Mouse (Mus musculus) liver, embryonic 16.5 days (tissue): Measurements from ENCODE around the gene Abraxas1. TPM values are rescaled to one million over a fixed set of nuclear protein-coding genes. Genes with fewer than 3 reads are reported as not detected.

ENCODE experiments used
- ATAC-seq: fragments of 200-750 bp; cut with Nextera tagmentation; 2 replicates; pipeline ENCODE4 v1.8.0; 2017; ENCODE audit warnings: low read depth, mild to moderate bottlenecking, moderate number of reproducible peaks, moderate library complexity
- H3K27ac ChIP-seq: fragments of 300-500 bp; sonication (generic); 2 replicates; pipeline ENCODE4 v1.5.1; 2014; ENCODE audit warnings: mild to moderate bottlenecking, low read length
- H3K27me3 ChIP-seq: fragments of 300-500 bp; sonication (generic); 2 replicates; pipeline ENCODE4 v1.6.1; 2014; ENCODE audit warnings: low read depth, low read length, mixed read lengths; ENCODE audit not compliant: control insufficient read depth, insufficient read depth
- H3K36me3 ChIP-seq: fragments of 300-500 bp; sonication (generic); 2 replicates; pipeline ENCODE4 v1.6.1; 2014; ENCODE audit warnings: mild to moderate bottlenecking; ENCODE audit not compliant: control insufficient read depth, insufficient read depth
- H3K4me1 ChIP-seq: fragments of 300-500 bp; sonication (generic); 2 replicates; pipeline ENCODE4 v1.6.1; 2014; ENCODE audit warnings: low read depth, low read length, mixed read lengths; ENCODE audit not compliant: control insufficient read depth
- H3K4me2 ChIP-seq: fragments of 300-500 bp; sonication (generic); 2 replicates; pipeline ENCODE4 v1.6.1; 2014; ENCODE audit warnings: low read depth, low read length, mixed read lengths
- H3K4me3 ChIP-seq: fragments of 300-500 bp; sonication (generic); 2 replicates; pipeline ENCODE4 v1.5.1; 2014; ENCODE audit warnings: low read depth, mild to moderate bottlenecking, low read length
- H3K9ac ChIP-seq: fragments of 300-500 bp; sonication (generic); 2 replicates; pipeline ENCODE4 v1.6.1; 2014; ENCODE audit warnings: low read depth, low read length
- H3K9me3 ChIP-seq: fragments of 300-500 bp; sonication (generic); replicated peaks from 2 replicates; pipeline ENCODE4 v1.6.1; 2016; ENCODE audit warnings: low read length; ENCODE audit not compliant: control insufficient read depth
- WGBS: fragments of 180-500 bp; shearing (Covaris S2); extraction: QIAGEN DNeasy Blood & Tissue Kit; methylation state at CpG from one replicate; pipeline ENCODE4 v1.1.7; 2014; ENCODE audit not compliant: insufficient replicate concordance; 5-methylcytosine and 5-hydroxymethylcytosine counted together
- polyA plus RNA-seq: library from polyadenylated mRNA; unstranded; fragments of >200 nt; fragmentation: Nextera tagmentation; extraction: Ambion mirVana; gene quantifications from 2 replicates; pipeline ENCODE4 v1.2.1, GENCODE M21; 2015

Gene Abraxas1
- 13.2 and 13.4 TPM in 2 replicates for polyA plus RNA-seq

DNA sequence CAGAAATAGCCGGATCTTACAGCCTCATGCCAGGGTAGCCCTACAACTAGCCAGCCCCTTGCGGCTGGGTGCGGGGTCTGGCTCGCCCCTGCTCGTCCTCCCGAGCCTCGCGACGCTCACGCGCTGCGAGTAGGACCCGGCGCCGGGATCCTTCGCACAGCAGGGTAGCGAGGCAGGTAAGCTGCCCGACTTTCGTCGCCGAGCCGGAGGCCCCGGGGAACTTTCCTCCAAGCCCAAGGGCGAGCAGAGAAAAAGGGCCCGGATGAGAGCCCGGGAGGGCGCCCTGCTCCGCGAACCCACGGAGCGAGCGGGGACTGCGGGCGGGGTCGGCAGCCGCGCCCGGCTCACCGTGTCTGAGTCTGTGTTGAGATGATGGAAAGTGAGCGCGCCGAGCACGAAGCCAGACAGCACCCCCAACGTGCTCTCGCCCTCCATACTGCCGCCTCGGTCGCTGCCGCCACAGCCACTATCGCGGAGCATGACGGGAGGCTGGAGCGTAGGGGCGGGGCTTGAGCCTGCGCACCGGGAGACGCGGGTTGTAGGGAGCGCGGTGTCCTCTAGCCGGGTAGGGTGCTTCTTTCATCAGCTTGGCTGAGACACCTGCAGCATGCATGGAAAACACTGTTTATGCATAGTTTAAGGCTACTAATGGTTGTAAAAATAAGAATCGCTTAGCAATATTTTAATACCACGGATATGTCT, at the start of gene Abraxas1:
Abraxas1 (minus strand) TSS at position 483 of the 702 bp plus-strand sequence.
- Histone ChIP-seq H3K9ac (peak within 1 kb of the TSS; percentile 96), H3K9me3 (no peaks in the 10 kb centered on the region), H3K36me3 (peaks cover 2% of the 10 kb centered on the region), H3K4me1 (peaks cover 5% of the 10 kb centered on the region), H3K4me2 (peak within 1 kb of the TSS; percentile 95), H3K27me3 (no peaks in the 10 kb centered on the region), H3K4me3 (peak within 1 kb of the TSS; percentile 91), H3K27ac (peak within 1 kb of the TSS; percentile 83)
- under 1% methylated on average over 63 of the region's 63 CpGs for WGBS
- ATAC-seq, result peak; percentile 96

DNA sequence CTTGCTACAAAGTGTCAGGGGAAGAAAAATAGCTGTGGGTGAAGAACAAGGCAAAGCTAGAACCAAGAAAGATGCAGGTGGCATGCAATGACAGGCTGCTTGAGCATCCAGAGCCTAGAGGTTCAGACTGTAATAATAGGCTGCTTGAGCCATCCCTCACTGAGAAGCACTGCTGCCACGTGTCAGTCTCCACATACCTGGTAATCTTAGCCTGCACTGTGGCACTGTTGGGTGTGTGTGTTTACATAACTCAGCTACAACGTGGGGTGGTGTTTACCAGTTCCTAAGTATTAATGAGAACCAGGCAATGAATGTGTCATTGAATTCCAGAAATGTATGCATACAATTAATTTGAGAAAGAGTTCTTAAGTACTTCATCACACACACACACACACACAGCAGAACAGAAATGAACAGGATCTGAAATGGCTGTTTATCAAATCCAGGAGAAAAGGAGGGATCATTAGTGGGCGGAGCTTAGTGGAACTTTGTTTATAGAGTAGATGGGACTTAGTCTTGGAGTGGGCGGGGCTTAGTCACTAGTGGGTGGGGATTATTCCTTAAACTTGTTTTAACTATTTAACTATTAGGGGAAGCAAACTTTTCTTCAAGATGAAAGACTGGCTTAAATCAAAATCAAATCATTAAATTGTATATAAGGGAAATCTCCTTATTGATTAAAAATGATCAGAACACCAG, 48.6 kb upstream of the Abraxas1 start:
- 47% methylated on average over 4 of the region's 4 CpGs for WGBS
- no peaks in the 10 kb centered on the region for H3K9me3 ChIP-seq
- no peak overlapping the region for H3K4me2 ChIP-seq
- ATAC-seq, result no peak
- H3K27me3 ChIP-seq, result no peaks in the 10 kb centered on the region
- no peak overlapping the region for H3K4me3 ChIP-seq
- H3K9ac ChIP-seq, result no peak overlapping the region
- no peaks in the 10 kb centered on the region for H3K4me1 ChIP-seq
- no peaks in the 10 kb centered on the region for H3K36me3 ChIP-seq
- no peak overlapping the region for H3K27ac ChIP-seq

DNA sequence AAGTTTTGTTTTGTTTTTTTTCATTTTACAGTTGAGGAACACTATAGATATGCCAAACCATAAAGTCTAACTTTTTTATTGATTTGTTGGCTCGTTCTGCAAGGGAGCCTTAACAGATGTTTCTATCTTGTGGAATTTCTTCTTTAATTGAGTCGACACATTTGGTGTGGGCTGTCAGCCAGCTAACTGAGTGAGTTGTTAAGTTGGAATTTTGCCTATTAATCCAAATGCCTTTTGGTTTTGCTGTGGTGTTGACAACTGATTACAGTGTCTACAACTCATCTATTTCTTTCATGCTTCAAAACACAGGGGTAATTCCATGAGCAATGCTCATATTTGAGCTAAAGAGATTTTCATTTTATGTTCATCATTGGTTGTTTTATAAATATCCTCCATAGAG, 45.4 kb upstream of the Abraxas1 start:
- no peak for ATAC-seq
- Histone ChIP-seq H3K4me2 (no peak overlapping the region), H3K9me3 (no peaks in the 10 kb centered on the region), H3K27ac (no peak overlapping the region), H3K9ac (no peak overlapping the region), H3K4me1 (peaks cover 5% of the 10 kb centered on the region; the same call in 1 of the 2 replicates), H3K36me3 (no peaks in the 10 kb centered on the region), H3K27me3 (no peaks in the 10 kb centered on the region), H3K4me3 (no peak overlapping the region)
- 48% methylated on average over 2 of the region's 2 CpGs for WGBS

DNA sequence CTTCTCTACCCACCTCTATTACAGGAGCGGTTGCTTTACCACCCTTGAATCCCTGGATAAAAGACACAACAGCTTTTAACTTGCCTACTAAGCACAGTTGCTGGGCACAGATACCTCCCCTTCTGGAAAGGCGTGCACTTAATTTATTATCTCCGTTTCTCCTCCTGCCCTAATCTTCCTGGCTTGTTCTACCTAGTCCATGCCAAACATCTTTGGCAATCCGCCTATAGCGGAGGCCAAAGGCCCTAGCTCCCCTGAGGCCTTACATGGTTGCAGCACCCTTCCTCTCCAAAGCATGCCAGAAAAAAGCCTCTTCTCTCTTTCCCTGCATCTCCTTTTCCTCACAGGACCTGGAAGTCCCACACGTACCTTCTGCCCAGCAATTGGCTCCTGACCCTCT, 43.7 kb upstream of the Abraxas1 start:
- Histone ChIP-seq H3K36me3 (no peaks in the 10 kb centered on the region), H3K27me3 (no peaks in the 10 kb centered on the region), H3K27ac (no peak overlapping the region), H3K4me2 (no peak overlapping the region), H3K9me3 (no peaks in the 10 kb centered on the region), H3K4me3 (no peak overlapping the region), H3K4me1 (peaks cover 5% of the 10 kb centered on the region; the same call in 1 of the 2 replicates), H3K9ac (no peak overlapping the region)
- no peak for ATAC-seq
- WGBS, result 60% methylated on average over 6 of the region's 6 CpGs

DNA sequence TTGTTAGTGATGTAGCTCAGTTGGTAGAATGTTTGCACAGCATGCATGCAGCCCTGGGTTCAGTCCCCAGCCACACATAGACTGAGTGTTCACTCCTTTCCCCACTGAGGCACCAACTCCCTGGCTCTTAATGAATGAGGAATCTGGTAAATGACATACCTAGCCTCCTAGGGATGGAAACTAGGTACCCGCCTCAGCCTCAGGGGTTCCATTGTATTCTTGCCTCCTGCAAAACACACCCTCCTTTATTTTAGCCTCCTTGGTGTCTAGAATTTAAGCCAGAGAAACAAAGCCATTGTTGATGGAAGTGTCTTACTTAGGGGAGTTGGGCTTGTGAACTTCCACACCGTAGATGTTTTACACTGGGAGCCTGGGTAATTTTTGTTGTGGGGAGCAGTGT, 42.3 kb upstream of the Abraxas1 start:
- ATAC-seq, result no peak
- no peak overlapping the region for H3K4me2 ChIP-seq
- no peak overlapping the region for H3K27ac ChIP-seq
- H3K36me3 ChIP-seq, result no peaks in the 10 kb centered on the region
- peaks cover 5% of the 10 kb centered on the region; the same call in 1 of the 2 replicates for H3K4me1 ChIP-seq
- H3K9me3 ChIP-seq, result no peaks in the 10 kb centered on the region
- H3K9ac ChIP-seq, result no peak overlapping the region
- WGBS, result 63% methylated on average over 2 of the region's 2 CpGs
- no peaks in the 10 kb centered on the region for H3K27me3 ChIP-seq
- no peak overlapping the region for H3K4me3 ChIP-seq

DNA sequence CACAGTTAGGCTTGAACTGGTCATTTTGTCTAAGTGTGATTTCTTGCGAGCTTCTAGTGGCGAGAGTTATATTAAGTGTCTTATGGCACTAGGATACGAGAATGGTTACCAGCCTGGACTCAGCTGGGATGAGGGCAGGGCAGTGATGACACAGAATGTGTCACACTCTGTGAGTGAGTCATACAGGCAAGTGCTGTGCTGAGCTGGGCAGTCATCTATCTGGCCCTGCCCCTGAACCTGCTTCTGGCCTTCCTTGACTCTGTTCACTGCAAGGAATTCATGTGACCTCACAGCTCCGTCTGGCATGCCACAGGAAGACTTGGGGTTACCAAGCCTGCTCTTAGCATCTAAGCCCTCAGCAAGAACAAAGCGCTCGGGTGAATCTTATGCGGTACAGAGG, 41.0 kb upstream of the Abraxas1 start:
- Histone ChIP-seq H3K27me3 (no peaks in the 10 kb centered on the region), H3K4me3 (no peak overlapping the region), H3K9ac (no peak overlapping the region), H3K36me3 (no peaks in the 10 kb centered on the region), H3K4me2 (no peak overlapping the region), H3K9me3 (no peaks in the 10 kb centered on the region), H3K4me1 (peaks cover 5% of the 10 kb centered on the region; the same call in 1 of the 2 replicates), H3K27ac (peak overlapping the region; percentile 6; the same call in 1 of the 2 replicates)
- ATAC-seq, result no peak
- 65% methylated on average over 7 of the region's 7 CpGs for WGBS

DNA sequence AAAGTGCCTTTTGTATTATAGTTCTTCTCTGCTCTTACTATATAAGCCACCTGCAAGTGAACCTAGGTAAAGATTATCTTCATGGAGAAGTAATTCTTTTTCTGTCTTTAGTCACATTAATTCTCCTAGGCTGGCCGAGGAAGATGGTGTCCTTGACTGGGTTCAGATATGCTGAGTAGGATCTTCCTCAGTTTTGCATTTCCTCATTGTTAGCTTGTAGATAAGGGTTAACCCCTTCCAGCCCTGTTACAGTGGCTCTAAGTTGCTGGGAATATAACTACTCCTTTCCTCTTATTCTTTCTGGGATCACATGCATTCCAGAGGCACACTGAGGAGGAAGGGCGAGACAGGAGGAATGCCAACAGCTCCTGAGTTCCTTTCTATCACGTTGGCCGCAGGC, 40.4 kb upstream of the Abraxas1 start:
- H3K27ac ChIP-seq, result peak overlapping the region; percentile 49
- no peak overlapping the region for H3K4me3 ChIP-seq
- H3K36me3 ChIP-seq, result no peaks in the 10 kb centered on the region
- H3K9me3 ChIP-seq, result no peaks in the 10 kb centered on the region
- no peak for ATAC-seq
- no peak overlapping the region for H3K9ac ChIP-seq
- H3K4me2 ChIP-seq, result no peak overlapping the region
- 40% methylated on average over 4 of the region's 4 CpGs for WGBS
- no peaks in the 10 kb centered on the region for H3K27me3 ChIP-seq
- H3K4me1 ChIP-seq, result peaks cover 5% of the 10 kb centered on the region

DNA sequence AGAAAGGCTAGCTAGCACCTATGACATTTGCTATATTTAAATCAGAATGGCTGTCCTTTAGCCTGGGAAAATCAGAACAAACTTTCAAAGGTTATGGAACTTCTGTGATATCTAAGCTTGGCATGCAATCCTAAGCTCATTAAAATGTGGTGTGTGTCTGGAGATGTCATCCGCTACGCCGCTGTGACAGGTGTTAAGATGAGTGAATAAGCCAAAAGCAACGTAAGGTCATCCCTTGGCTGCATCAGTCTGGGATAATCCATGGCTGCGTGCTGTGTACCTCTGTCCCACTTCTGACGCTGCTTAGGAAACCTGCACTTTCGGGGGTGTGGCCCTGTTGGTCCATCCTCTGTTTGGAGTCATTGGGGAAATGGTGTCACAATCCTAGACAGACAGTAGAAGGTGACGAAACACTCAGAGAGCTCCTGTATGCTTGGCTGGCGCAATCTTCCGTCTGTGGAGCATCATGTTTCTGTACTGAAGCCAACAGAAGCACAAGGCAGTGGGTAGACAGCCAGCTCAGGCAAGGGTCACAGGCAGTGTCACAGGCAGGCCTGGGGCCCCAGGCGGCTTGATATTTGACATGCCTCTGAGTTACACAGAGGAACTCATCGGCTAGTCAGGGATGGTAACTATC, 39.8 kb upstream of the Abraxas1 start:
- H3K4me1 ChIP-seq, result peaks cover 5% of the 10 kb centered on the region
- no peak overlapping the region for H3K4me3 ChIP-seq
- H3K9me3 ChIP-seq, result no peaks in the 10 kb centered on the region
- peak overlapping the region; percentile 28 for H3K27ac ChIP-seq
- peak; percentile 93 for ATAC-seq
- no peaks in the 10 kb centered on the region for H3K27me3 ChIP-seq
- no peak overlapping the region for H3K4me2 ChIP-seq
- WGBS, result 51% methylated on average over 12 of the region's 12 CpGs
- no peaks in the 10 kb centered on the region for H3K36me3 ChIP-seq
- no peak overlapping the region for H3K9ac ChIP-seq

DNA sequence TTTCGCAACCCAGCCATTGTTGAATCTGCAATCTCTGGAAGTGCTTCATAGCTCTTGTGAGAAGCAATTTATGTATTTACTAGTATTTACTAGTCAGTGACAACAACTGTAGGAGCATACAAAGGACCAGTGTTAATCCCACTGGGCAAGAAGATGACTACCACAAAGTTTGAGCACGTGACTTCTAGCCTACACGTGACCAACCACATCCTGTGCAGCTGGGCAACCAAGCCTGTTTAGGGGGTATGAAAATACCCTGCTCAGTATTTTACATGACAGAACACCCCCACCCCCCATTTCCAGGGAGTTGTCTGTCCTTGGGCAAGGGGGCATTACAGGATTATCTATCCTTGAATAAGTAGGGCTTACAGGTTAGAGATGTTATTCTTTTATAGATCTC, 35.8 kb upstream of the Abraxas1 start:
- H3K27me3 ChIP-seq, result no peaks in the 10 kb centered on the region
- no peak overlapping the region for H3K4me2 ChIP-seq
- no peak overlapping the region for H3K4me3 ChIP-seq
- peaks cover 3% of the 10 kb centered on the region for H3K4me1 ChIP-seq
- no peak for ATAC-seq
- H3K36me3 ChIP-seq, result no peaks in the 10 kb centered on the region
- H3K9me3 ChIP-seq, result no peaks in the 10 kb centered on the region
- 46% methylated on average over 3 of the region's 3 CpGs for WGBS
- no peak overlapping the region for H3K9ac ChIP-seq
- H3K27ac ChIP-seq, result no peak overlapping the region
